Mouse (Mus musculus) lung, postnatal 0 days (tissue): ENCODE measurements around the gene Nme1. TPM values are rescaled to one million over a fixed set of nuclear protein-coding genes. Genes with fewer than 3 reads are reported as not detected.

Experiments used
- ATAC-seq: fragments of 200-750 bp; cut with Nextera tagmentation; 2 replicates; pipeline ENCODE4 v1.8.0; 2017; ENCODE audit warnings: moderate library complexity
- DNase-seq: peaks from one replicate; pipeline ENCODE4 v3.0.0-alpha.2; 2016; ENCODE audit warnings: low spot score
- H3K27ac ChIP-seq: fragments of 300-500 bp; sonication (generic); 2 replicates; pipeline ENCODE4 v1.5.1; 2014; ENCODE audit warnings: antibody characterized with exemption, mild to moderate bottlenecking, low read length, mixed read lengths
- H3K27me3 ChIP-seq: fragments of 300-500 bp; sonication (generic); replicated peaks from 2 replicates; pipeline ENCODE4 v1.6.1; 2014; ENCODE audit warnings: low read length, mixed read lengths; ENCODE audit not compliant: insufficient read depth
- H3K36me3 ChIP-seq: fragments of 300-500 bp; sonication (generic); 2 replicates; pipeline ENCODE4 v1.6.1; 2014; ENCODE audit warnings: low read length, mixed read lengths; ENCODE audit not compliant: insufficient read depth
- H3K4me1 ChIP-seq: fragments of 300-500 bp; sonication (generic); 2 replicates; pipeline ENCODE4 v1.6.1; 2014; ENCODE audit warnings: antibody characterized with exemption, low read depth, low read length, mixed read lengths; ENCODE audit not compliant: insufficient read depth
- H3K4me2 ChIP-seq: fragments of 300-500 bp; sonication (generic); replicated peaks from 2 replicates; pipeline ENCODE4 v1.6.1; 2014; ENCODE audit warnings: low read depth, mild to moderate bottlenecking, low read length, moderate library complexity, mixed read lengths
- H3K4me3 ChIP-seq: fragments of 300-500 bp; sonication (generic); 2 replicates; pipeline ENCODE4 v1.5.1; 2014; ENCODE audit warnings: low read depth, low read length
- H3K9ac ChIP-seq: fragments of 300-500 bp; sonication (generic); replicated peaks from 2 replicates; pipeline ENCODE4 v1.6.1; 2014; ENCODE audit warnings: low read depth, mild to moderate bottlenecking
- H3K9me3 ChIP-seq: fragments of 300-500 bp; sonication (generic); 2 replicates; pipeline ENCODE4 v1.6.1; 2016; ENCODE audit warnings: low read length, mixed read lengths
- CTCF ChIP-seq: IDR thresholded peaks from 2 replicates; pipeline ENCODE4 v1.5.1; 2016; ENCODE audit warnings: antibody characterized with exemption, mild to moderate bottlenecking
- EP300 ChIP-seq: IDR thresholded peaks from 2 replicates; pipeline ENCODE4 v1.6.1; 2016; ENCODE audit warnings: antibody characterized with exemption, mild to moderate bottlenecking, control low read depth
- WGBS: fragments of 180-500 bp; shearing (Covaris S2); extraction: QIAGEN DNeasy Blood & Tissue Kit; methylation state at CpG from one replicate; pipeline ENCODE4 v1.1.7; 2014; 5-methylcytosine and 5-hydroxymethylcytosine counted together
- polyA plus RNA-seq: library from polyadenylated mRNA; unstranded; fragments of >200 nt; fragmentation: Nextera tagmentation; extraction: Ambion mirVana; gene quantifications from 2 replicates; pipeline ENCODE4 v1.2.1, GENCODE M21; 2015

Nme1 gene
- polyA plus RNA-seq, 1 experiment from 2014 or later = 42.4 TPM

- Histone ChIP-seq H3K9me3 (no peaks in the 10 kb centered on the region), H3K36me3 (no peaks in the 10 kb centered on the region), H3K4me3 (peak within 1 kb of the TSS; percentile 96), H3K27ac (peak within 1 kb of the TSS; percentile 99), H3K9ac (peak within 1 kb of the TSS; percentile 97), H3K4me1 (peaks cover 10% of the 10 kb centered on the region; the same call in 1 of the 2 replicates), H3K27me3 (no peaks in the 10 kb centered on the region), H3K4me2 (peak within 1 kb of the TSS; percentile 69)
- 0% methylated on average over 31 of the region's 70 CpGs for WGBS
- DNase-seq (peak; percentile 99), ATAC-seq (peak; percentile 92)
- TF ChIP-seq EP300 (peak; percentile 68), CTCF (no peak)
Observed at GRCm38 (mm10) chr11:93995720-93996305, 27.5 kb upstream of the Nme1 start, which contains the start of gene Spag9. Gene Spag9 (plus strand): TSS chr11:93996091.

DNA sequence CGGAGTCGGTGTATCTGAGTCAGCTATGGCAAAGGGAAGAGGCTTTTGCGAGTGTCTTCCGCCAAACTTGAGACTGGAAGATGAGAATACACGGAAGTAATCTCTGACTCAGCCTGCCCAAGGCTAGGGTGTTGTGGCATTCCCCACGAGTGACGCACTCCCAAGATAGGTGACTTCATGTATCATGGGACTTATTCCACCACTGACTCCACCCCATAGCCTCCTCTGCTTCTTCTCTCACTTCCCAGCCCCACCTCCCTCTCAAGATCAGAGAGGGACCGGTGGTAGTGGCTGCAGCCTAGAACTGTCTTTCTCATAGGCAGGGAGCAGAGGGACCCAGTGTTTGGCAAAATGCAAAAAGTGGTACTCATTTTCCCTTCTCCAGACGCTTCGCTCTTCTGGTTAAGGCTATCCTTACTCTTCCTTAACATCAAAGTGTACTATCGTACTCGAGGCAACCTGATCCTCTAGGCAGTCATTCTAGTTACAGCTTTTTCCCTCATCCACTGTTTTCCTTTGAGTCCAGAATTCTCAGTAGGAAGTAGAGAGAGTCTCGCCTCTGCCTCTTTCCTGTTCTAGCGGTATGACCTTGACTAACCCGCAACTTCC lies 26.9 kb upstream of the Nme1 start:
- peak; percentile 71 for TF ChIP-seq EP300
- TF ChIP-seq CTCF = no peak
- Histone ChIP-seq H3K27me3 (no peaks in the 10 kb centered on the region), H3K4me3 (peak overlapping the region; percentile 96), H3K9me3 (no peaks in the 10 kb centered on the region), H3K4me2 (peak overlapping the region; percentile 69), H3K4me1 (peaks cover 10% of the 10 kb centered on the region; the same call in 1 of the 2 replicates), H3K9ac (peak overlapping the region; percentile 97), H3K27ac (peak overlapping the region; percentile 99), H3K36me3 (no peaks in the 10 kb centered on the region)
- peak; percentile 86 for ATAC-seq
- peak; percentile 99 for DNase-seq
- WGBS = 2% methylated on average over 15 of the region's 15 CpGs

DNA sequence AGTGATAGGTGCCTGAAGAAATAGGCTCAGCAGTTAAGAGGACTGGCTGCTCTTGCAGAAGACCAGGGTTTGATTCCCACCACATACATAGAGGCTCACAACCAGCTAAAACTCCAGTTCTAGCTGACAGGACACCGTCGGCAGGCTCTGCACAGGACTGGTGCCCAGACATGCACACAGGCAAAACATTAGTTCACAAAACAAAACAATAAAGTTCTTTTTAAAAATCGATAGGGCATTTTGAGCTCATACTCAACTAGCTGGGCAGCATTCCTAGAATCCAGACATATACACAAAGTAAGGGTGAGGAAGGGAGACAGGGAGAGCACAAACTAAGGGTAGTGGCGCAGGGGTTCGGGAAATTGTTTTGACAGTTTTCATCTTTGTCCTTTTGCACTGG lies 26.2 kb upstream of the Nme1 start:
- peak; percentile 18 for DNase-seq
- Histone ChIP-seq H3K9ac (0 out of 2 replicates have a peak overlapping the region, but pooled peaks have one; percentile 2), H3K27me3 (no peaks in the 10 kb centered on the region), H3K27ac (peak overlapping the region; percentile 99), H3K4me2 (peak overlapping the region; percentile 69), H3K4me1 (peaks cover 7% of the 10 kb centered on the region; the same call in 1 of the 2 replicates), H3K4me3 (peak overlapping the region; percentile 96; the same call in 1 of the 2 replicates), H3K9me3 (no peaks in the 10 kb centered on the region), H3K36me3 (no peaks in the 10 kb centered on the region)
- TF ChIP-seq CTCF (no peak), EP300 (no peak)
- WGBS = 53% methylated on average over 5 of the region's 5 CpGs
- ATAC-seq = no peak

DNA sequence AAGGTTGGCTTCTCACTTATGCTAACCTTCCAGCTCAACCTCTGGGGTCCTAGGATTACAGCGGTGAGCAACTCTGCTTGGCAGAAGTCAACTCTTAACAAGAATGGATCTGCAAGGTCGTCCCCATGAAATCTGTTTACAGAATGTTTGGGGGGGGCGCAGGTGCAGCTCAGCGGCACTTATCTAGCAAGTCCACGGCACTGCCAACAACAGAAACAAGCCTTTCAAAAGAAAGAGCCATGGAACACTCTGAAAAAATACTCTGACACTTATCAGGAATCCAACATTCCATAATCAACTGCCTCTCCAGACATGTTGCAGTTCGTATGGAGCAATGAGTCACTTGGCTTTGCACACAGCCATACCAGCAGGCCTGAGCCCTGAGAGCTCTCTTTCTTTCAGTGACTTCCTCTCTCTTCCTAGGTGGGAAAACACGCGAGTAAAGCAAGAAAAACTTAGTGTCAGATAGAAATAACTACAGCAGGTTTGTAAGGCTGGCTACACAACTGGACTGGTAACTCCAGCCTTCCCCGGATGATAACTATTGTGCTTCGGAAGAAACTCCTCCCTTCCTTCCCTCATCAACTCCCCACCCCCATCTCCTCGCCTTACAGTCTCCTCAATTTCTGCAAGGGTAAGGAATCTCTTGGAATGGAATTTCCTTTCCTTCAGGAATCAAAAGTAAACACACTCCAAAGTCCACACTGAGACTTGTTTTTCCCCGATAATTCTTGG lies 20.2 kb upstream of the Nme1 start:
- TF ChIP-seq EP300 = peak; percentile 48; the same call in 1 of the 2 replicates
- no peak for TF ChIP-seq CTCF
- H3K9me3 ChIP-seq = no peaks in the 10 kb centered on the region
- no peaks in the 10 kb centered on the region for H3K27me3 ChIP-seq
- H3K27ac ChIP-seq = peak overlapping the region; percentile 90
- peak; percentile 84 for DNase-seq
- 20% methylated on average over 12 of the region's 12 CpGs for WGBS
- no peak overlapping the region for H3K9ac ChIP-seq
- ATAC-seq = peak; percentile 87
- no peak overlapping the region for H3K4me3 ChIP-seq
- H3K4me2 ChIP-seq = peak overlapping the region; percentile 28; the same call in 1 of the 2 replicates
- H3K4me1 ChIP-seq = peaks cover 12% of the 10 kb centered on the region; the same call in 1 of the 2 replicates
- H3K36me3 ChIP-seq = no peaks in the 10 kb centered on the region

DNA sequence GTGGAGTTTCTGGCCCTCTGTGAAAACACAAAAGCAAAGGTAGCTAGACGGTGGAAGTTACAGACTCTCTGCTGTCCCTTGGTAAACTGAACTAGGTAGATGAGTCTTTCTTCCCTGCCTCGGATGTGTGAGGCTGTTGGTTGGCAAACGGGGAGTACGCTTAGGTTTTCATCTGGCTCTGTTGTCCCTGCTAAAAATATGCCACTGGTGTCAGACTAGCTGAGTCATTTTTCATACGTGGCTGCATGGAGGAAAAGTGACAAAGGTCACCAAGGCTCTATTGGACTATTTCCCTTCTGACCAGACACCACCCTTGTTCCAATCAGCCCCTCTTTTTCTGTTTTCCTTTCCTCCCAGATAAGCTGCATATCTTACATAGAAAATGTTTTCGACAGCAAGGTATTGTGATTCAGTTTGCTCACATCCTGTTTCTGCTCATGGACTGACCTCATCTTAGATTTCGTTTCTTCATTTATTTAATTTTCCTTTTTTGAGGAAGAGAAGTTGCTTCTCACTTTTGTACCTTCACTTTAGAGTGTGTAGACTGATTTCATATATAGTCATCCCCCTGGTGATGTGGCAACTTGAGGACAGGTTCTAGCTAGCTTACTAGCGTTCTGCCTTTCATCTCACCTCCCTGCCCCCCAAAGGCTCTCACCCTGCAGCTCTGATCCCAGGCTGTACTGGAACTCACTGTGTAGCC lies 19.5 kb upstream of the Nme1 start:
- Histone ChIP-seq H3K4me3 (no peak overlapping the region), H3K9me3 (no peaks in the 10 kb centered on the region), H3K9ac (no peak overlapping the region), H3K4me1 (peaks cover 12% of the 10 kb centered on the region; the same call in 1 of the 2 replicates), H3K27ac (peak overlapping the region; percentile 90), H3K4me2 (peak overlapping the region; percentile 28; the same call in 1 of the 2 replicates), H3K36me3 (no peaks in the 10 kb centered on the region), H3K27me3 (no peaks in the 10 kb centered on the region)
- ATAC-seq (peak; percentile 43), DNase-seq (peak; percentile 47)
- 49% methylated on average over 8 of the region's 8 CpGs for WGBS
- TF ChIP-seq EP300 (peak; percentile 50; the same call in 1 of the 2 replicates), CTCF (no peak)
